Mouse (Mus musculus): ENCODE measurements around the gene Iqsec1.

Gene Iqsec1

DNA sequence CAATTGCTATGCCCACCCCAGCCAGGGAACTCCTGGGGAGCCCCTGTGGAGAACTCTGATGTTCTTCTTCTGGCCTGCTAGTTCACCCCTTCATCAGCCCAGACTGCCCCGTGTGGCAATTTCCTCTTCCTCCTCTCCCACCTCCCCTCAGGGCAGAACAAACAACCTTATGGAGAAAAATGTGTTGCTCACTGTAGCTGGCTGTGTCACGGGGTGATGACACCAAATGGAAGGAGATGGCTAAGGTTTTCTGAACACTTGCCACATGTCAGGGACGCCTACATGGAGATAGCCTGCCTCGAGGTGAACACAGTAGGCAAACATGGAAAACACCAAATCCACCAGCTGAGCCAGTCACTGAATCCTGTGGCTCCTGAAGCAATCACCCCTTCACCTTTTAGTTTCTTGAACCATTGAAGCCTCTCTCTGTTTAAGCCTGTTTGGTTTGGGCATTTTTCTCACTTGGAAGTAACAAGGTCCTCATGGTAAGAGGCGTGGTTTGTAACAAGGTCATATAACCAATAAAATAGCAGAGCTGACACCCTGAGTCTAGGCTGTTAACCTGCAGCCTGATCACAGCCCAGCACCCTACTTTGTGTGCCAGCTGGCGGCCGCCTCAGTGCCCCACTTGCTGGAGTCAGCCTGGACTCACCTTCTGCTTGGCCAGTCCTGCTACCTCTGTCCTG lies 233.4 kb downstream of the Iqsec1 start:
- DNase-seq (ENCODE audit: low spot score), result no peak

DNA sequence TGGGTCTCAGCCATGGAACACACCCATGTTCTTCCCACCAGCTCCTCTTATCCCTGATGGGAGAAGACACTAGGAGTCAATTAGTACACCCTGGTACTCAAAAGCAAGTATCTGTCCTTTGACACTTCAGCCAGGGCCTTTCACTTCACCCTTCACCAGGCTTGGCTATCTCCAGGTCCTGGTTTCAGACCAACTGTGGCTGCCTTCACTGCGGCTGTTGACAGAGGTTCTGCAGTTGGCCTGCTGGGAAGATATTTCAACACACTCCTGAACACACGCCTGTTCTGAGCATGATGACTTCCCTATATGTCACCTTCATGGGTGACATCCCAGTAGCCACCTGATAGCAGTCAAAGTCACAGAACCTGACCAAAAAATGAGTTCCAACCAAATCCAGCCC lies 234.4 kb downstream of the Iqsec1 start:
- no peak for DNase-seq (ENCODE audit: low spot score)

DNA sequence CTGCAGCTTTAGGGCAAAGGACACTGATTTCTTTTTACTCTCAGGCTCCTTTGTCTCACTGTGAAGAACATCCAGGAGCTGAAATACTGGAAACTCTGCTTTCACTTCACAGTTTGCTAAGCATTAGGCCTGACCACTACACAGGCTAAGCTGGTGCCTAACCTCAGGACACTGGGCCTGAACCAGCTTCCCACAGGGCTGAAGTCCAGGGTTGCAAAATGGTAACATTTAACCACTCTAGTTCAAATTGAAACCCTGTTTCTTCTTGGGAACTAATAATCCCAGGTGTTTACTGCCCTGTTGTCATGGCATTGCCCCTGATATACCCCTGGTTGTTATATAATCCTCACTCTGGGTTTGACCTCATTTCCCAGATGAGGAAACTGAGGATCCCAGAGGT lies 234.8 kb downstream of the Iqsec1 start:
- DNase-seq (ENCODE audit: low spot score), result no peak

DNA sequence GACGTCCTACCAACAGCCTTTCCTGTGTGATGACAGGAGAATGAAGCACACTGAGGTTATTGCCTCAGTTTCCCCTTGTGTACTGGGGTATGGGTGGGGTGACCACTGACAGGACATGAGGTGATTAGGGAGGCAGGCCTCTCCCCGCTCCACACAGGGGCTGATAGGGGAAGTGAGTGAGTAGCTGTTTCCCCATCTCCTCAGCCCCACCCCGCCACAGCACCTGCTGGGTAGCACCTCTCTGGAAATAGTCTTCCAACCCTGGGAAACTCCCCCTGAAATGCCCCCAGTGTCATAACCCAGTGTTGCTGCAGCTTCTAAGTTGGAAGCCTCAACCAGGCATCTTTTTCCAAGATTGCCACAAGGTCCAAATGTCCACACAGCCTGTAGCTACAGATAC lies 236.9 kb downstream of the Iqsec1 start:
- DNase-seq (ENCODE audit: low spot score), result no peak

DNA sequence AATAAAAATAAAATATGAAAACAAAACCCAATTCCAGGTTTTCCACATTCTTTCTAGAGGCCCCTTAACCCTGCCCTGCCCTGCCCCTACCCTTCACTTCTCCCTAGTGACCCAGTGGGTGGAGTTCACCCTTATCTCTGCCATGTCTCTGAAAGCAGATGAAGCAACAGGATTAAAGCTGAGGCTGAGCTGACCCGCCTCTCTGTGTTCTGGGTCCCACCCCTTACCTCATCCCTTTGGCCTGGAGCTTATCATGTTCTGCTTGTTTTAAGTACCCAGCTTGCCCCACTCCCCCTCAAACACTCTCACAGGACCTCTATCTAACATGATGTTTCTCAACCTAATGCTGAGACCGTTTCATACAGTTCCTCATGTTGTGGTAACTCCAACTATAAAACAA lies 238.4 kb downstream of the Iqsec1 start:
- no peak for DNase-seq (ENCODE audit: low spot score)

DNA sequence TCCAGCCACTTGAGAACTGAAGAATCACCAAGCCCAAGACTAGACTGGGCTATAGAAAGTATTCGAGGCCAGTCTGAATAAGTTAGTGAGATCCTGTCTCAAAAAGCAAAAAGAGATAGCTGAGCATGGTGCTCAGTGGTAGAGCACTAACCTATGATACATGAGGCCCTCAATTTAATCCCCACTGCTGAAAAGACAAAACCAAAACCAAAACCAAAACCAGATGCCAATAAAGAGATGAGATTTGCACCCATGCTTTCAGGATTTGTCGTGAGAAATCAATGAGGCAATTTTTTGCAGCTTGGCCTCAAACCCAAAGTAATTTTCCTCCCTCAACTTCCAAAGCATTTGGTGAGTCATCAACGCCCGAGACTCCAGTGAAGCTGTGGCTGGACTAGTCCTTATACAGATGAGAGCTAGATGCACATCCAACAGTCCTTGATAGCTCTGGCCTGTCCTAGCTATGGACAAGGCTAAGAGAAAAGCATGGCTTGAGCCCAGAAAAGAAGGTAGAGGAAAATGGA lies 239.0 kb downstream of the Iqsec1 start:
- no peak for DNase-seq (ENCODE audit: low spot score)

DNA sequence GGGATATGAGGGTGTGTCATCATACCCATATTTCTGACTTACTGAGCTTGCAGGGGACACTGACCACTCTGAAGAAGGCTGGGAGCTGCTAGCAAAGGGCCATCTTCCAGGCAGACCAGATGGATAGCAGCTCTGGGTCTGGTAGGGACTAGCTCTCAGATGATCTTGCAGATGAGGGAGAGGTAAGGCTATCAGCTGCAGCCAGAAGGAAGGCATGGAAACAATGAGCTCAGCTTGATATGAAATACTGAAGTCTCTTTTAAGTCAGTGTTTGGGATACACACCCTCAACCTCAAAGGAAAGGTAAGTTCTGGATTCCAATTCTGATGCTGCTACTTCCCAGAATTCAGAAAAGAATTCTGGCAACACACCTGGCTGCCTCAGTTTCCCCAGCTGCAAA lies 239.5 kb downstream of the Iqsec1 start:
- no peak for DNase-seq (ENCODE audit: low spot score)

DNA sequence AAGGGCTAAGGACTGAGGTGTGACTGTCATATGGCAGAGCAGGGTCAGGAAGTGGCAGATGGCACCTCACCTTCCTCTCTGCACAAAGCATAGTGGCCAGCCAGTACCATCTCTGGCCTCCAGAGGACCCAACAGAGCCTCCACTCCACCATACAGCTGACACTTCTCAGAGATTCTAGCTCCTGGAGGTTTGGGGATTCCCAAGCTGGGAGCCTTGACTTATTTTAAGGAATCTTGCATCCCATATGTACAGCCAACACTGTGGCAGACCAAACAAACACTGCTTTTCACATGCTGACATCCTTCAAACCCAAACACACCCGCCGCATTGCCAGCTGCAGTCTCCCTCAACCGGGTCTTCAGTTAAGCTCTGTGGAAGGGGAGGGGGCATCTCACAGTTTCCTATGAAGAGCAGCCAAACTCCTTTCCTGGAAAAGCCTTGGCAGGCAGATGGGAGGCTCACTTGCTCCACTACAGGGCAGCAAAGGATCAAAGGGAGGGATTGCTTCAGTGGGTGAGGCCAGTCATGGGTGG lies 242.1 kb downstream of the Iqsec1 start:
- DNase-seq (ENCODE audit: low spot score), result no peak

DNA sequence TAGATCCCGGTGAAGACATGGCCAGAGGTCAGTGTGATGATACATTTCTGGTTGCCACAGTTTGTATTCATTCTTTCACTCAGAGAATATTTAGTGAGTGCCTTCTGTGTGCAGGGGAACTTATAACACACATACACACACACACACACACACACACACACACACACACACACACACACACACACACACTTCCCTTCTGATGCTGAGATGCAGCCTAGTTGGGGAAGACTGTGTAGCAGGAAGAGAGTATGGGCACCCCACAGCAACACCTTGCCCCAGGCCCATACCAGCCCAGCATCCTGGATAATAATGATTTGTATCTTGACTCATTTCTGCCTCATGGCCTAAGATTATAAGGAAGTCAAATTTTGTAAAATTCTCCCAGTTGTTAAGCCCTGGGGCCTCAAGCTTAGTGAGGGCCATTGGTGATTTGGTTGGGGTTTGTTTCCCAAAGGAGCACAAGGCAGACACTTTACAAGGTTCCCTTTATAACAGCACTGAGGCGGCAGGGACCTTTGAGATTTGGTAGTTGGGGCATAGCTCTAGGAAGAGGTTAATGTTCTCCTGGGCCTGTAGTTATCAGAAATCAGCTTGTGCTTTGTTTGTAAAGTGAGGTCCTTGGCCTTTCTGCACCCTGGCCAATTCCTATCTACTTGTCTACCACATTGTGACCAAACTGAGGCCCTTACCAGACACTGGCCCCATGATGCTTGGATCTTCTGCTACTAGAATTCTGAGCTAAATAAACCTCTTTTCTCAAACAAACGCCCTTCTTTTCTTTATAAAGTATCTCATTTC lies 242.9 kb downstream of the Iqsec1 start:
- DNase-seq (ENCODE audit: low spot score), result no peak

DNA sequence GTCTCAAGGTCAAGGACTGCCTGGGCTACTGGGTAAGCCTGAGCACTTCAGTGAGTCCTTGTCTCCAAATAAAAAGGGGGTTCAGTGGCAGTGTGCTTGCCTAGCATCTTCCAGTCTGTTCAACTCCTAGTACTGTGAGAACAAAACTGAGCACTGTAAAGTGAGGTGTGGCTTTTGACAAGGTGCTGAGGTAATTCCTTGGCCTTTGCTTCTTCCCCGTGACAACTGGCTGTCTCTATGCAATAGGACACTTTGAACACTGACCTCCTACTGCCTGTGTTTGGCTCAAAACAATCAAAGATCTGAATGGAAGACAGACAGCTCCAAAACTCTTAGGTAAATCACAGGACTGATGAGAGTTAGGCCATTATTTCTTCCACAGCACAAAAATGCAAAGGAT lies 246.0 kb downstream of the Iqsec1 start:
- no peak for DNase-seq (ENCODE audit: low spot score)

DNA sequence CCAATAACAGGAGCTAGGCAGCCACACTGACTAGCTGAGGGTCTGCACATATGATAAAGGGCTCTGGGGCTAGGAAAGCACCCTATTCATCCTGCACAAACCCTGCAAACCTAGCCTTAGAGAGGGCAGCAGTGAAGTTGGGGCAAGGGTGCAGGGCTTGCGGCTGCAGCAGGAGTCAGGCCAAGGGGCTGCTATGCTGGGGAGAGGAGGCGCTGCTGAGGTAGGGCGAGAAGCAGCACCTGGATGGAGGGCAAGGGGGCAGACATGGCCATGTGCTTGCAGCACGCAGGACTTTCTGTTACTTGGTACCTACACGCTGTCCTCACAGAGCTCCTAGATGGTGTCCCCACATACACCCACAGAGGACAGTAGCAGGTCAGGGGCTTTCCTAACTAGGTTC lies 246.8 kb downstream of the Iqsec1 start:
- DNase-seq (ENCODE audit: low spot score), result no peak

DNA sequence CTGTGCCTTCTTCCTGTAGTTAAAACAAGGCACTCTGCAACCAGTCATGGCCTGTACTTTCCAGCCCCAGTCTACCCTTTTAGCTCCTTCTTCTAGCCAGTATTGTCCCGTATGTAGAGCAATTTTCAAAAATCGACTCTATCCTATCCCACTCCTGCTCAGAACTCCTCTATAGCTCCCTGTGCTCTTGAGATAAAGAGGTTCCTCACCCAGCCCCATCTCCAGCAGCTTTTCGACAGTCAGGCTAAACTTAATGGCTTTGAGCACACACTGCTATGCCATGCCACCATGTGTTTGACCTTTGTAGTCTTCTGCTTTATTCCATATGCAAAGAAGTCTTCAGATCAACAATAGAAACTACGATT lies 247.4 kb downstream of the Iqsec1 start:
- DNase-seq (ENCODE audit: low spot score), result no peak

DNA sequence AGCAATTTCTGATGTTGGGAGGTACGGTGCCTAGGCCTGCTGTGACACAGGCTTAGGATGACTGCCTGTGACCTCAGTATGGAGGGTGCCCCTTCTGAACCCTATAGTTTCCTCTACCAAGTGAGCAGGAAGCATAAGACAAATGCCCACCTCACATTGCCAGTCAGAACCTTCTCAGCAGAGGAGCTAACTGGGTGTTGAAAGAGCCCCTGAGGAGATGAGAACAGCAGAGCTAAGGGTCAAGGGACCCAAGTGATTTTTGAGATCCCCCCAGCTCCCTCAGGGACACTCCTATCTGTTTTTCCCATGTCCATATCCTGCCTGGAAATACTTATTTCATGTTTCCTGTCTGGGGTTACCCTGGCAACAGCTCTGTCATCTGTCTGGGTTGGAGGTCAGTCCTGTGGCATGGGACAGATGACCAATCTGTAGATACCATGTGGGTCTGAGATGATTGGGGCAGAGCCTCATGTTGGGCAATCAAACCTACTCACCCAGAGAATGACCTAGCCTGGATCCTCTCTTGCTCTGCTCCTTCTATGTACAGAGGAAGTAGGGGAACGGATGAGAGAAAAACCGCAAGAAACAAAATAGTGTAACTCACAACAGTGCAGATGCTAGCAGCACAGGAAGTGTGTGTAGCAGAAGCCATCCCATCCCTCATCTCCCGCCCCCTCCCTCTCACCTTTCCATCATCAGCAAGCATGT lies 248.0 kb downstream of the Iqsec1 start:
- DNase-seq (ENCODE audit: low spot score), result no peak

DNA sequence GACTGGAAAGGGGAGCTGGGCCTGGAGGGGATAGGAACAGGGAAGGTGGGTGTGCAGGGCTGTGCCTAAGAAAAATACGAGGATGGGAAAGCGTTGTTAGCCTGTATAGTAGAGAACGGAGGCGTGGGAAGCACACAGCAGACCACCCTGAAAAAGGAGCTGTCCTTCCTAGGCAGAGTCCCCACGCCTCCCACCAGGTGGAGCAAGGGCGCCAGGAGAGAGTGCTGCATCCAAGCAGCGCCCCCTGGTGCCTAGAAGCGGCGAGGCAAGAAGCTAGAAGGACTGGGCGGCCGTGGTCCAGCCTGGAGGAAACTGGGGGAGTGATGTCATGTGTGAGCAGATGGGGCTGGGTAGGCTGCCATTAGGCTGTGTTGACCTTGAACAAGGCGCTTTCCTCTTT lies 251.1 kb downstream of the Iqsec1 start:
- peak; percentile 93 for DNase-seq (ENCODE audit: low spot score)

DNA sequence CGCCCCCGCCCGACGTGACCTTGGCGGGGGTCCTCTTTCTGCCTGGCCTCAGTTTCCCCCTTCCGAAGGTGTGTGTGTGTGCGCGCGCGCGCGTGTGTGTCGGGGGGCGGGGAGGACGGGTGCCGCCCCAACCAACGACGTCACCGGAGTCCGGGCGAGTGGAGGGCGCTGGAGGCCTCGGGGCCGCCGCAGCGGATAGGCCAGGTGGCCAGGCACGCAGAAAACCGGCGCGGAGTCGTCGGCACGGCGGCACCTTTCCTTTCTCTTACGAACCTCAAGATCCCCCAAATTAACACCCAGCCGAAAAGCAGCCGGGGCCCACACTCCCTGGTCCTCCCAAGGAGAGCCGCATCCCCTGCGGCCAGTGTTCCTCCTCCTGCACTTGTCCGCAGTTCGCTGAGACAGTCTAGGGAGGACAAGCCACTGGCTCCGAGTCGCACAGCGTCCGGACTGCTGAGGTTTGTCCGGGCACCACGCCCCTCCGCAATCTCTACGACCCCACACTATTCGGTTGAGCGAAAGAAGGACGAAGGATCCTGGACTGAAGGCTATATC lies 251.7 kb downstream of the Iqsec1 start:
- DNase-seq (ENCODE audit: low spot score), result peak; percentile 35

DNA sequence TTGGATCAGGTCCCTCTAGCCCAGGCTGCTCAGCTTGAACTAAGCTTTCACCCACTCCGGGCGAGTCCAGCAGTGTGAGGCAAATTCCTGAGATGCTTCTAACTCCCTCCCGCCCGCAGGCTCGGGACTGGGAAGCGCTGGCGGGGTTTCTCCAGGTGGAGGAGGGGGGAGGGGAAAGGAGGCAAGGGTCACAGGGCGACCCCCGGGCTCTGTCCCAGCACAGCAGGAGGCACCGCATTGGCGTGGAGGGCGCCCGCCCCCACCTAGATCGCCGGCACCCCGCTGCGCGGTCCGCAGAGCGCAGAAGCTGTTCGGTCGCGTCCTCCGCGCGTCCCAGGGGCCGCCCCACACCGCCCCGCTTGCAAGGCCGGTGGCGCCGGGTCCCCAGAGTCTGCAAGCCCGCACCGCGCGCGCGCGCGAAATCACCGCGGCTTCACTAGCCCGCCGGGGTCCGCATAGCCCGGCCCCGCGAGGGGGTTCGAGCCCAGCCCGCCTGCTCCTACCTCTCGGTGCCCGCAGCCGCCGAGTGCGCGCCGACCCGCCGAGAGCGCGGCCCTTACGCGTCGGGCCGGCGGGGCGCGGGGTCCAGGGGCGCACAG lies 252.3 kb downstream of the Iqsec1 start:
- DNase-seq (ENCODE audit: low spot score), result peak; percentile 18

DNA sequence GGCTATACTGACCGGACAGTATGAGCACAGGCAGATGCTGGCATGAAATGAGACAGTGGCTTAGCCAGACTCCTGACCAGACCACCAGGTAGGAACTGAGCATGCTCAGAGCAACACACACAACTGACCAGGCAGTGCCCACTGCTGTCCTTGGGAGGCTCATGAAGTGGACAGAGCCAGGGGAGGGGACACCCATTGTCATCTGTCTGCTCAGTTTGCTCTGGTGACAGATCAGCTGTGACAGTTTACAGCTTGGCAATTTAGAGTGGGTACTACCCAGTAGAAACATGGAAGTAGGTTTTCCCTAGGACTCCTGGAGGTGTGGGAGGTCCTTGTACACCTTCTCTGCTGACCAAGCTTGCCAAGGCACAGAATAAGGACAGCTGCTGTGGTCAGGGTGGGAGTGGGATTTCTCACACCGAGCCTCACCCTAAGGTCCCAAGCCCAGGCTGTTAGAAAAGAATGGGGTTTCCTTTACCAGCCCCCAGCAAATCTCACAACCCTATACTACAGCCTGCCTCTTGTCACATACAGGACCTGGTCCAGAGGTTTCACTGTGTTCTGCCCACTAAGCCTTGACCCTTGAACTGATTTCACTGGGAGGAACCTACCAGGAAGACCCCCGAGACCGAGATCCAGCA lies 253.0 kb downstream of the Iqsec1 start:
- DNase-seq (ENCODE audit: low spot score), result no peak

DNA sequence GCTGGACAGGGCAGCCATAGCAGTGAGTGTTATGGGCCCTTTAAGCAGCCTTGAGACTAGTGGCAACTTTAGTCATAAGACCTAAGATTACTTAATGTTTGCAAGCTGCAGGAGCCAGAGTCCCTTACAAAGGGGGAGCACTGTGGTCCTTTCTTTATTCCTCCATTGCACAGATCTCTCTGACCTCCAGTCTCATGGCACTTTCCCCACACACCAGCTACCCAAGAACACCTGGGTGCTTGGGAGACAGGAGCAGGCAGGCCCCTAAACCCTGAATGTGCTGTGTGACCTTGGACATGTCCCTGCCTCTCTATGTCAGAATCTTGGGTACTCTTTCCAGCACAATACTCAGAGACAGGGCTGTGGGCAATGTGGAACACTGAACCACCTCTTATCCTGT lies 253.7 kb downstream of the Iqsec1 start:
- DNase-seq (ENCODE audit: low spot score), result no peak

DNA sequence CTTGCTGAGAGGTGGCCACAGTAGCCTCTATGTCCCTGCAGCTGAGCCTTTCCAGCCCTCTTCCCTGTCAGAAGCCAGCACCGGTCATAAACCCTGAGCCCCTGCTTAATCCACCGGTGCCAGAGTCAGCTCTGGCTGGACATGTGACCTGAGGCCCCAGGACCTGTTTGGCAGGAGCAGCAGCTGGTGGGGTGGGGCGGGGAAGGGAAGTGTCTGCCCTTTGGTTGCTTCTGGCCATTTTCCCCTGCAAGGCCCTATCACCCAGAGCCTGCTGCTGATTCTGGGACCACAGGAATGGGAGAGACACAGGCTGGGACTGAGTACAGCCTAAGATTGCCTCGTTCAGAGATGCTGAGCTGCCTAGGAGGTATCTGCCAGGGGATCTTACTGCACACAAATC lies 257.2 kb downstream of the Iqsec1 start:
- DNase-seq (ENCODE audit: low spot score), result no peak

DNA sequence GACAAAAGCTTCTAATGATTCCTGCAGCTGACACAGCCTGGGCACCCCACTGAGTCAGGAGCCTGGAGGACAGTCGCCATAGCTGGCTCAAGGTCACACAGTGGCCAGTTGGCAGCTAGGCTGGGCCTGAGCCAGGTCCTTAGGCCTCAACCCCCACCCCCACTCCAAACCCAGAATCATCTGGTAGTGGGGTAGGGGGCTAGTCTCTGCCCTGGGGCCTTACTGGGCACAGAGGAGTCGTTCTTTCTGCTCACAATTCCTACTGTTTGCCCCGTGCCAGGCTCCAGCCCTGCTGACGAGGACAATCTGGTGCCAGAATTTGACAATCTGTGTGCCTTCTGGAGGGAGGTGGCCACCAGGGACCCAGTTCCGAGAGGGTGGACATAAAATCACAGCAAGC lies 258.7 kb downstream of the Iqsec1 start:
- DNase-seq (ENCODE audit: low spot score), result no peak

DNA sequence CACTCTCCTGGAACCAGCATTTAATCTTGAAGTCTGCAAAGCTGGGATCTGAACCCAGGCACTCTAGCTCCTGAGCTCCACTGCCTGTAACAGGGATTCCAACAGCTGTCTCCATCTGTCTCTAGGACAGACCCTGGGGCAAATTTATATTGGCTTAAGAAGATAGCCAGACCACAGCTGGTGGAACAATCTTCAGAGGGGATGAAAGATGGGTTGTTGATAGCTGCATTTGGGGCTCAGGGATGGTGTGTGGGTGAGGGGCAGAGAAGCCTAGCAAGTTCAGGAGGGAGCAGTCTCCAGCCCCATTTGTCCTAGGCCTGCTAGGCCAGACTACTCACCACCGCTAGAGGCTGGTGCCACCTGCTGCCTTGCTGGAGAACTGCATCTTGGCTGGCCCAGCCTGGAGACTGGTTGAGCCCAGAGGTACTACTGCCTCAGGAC lies 260.0 kb downstream of the Iqsec1 start:
- peak; percentile 88 for DNase-seq (ENCODE audit: low spot score)

Data from ovary, postnatal 14 days (tissue).